Mouse (Mus musculus) embryonic facial prominence, embryonic 15.5 days (tissue): ENCODE measurements at regions not wholly inside any gene's neighbourhood (a gene's known extent, or its start where the extent isn't known, plus 50 kb on each side); places are given as distances from the start of the nearest gene placed in this dataset.
A peak's percentile ranks its signal among the peaks of the same experiment; 100 is the strongest.

Experiments used
- ATAC-seq: fragments of 200-750 bp; cut with Nextera tagmentation; 2 replicates; pipeline ENCODE4 v1.8.0; 2017; ENCODE audit warnings: low read depth, moderate TSS enrichment; ENCODE audit not compliant: insufficient number of reproducible peaks, low FRiP score, low TSS enrichment
- H3K27ac ChIP-seq: fragments of 300-500 bp; sonication (generic); replicated peaks from 2 replicates; pipeline ENCODE4 v1.5.1; 2015; ENCODE audit warnings: mild to moderate bottlenecking, inconsistent platforms
- H3K27me3 ChIP-seq: fragments of 300-500 bp; sonication (generic); 2 replicates; pipeline ENCODE4 v1.6.1; 2015; ENCODE audit warnings: inconsistent platforms
- H3K36me3 ChIP-seq: fragments of 300-500 bp; sonication (generic); 2 replicates; pipeline ENCODE4 v1.6.1; 2015; ENCODE audit warnings: mild to moderate bottlenecking, inconsistent platforms
- H3K4me1 ChIP-seq: fragments of 300-500 bp; sonication (generic); 2 replicates; pipeline ENCODE4 v1.6.1; 2015; ENCODE audit warnings: inconsistent platforms
- H3K4me2 ChIP-seq: fragments of 300-500 bp; sonication (generic); replicated peaks from 2 replicates; pipeline ENCODE4 v1.6.1; 2015; ENCODE audit warnings: mild to moderate bottlenecking, inconsistent platforms
- H3K4me3 ChIP-seq: fragments of 300-500 bp; sonication (generic); replicated peaks from 2 replicates; pipeline ENCODE4 v1.5.1; 2015; ENCODE audit warnings: mild to moderate bottlenecking, inconsistent platforms
- H3K9ac ChIP-seq: fragments of 300-500 bp; sonication (generic); 2 replicates; pipeline ENCODE4 v1.6.1; 2015; ENCODE audit warnings: inconsistent platforms
- H3K9me3 ChIP-seq: fragments of 300-500 bp; sonication (generic); replicated peaks from 2 replicates; pipeline ENCODE4 v1.6.1; 2016; ENCODE audit warnings: inconsistent platforms
- WGBS: fragments of 180-500 bp; shearing (Covaris S2); methylation state at CpG from one replicate; pipeline ENCODE4 v1.1.7; 2015; 5-methylcytosine and 5-hydroxymethylcytosine counted together

DNA sequence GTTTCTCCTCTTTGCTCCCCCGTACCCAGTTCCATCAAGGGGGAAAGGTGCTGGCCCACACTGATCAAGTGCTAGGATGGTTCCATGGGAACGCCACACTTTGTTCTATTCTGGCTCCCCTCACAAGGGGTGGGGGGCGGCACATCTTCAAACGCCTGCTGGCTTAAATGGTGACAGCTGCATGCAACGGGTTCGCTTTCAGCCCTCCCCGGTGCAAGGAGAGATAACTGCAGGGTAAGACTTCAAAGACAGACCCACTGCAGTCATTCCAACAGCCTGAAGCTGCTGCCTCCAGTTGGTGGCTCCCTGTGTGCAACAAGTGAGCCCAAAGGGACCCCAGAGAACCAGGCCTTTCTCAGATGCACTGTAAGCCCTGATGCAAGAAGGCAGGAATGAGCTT lies 173.9 kb upstream of the Lef1 start:
- Histone ChIP-seq H3K36me3 (no peaks in the 10 kb centered on the region), H3K9me3 (no peaks in the 10 kb centered on the region), H3K27me3 (no peaks in the 10 kb centered on the region), H3K4me3 (no peak overlapping the region), H3K4me1 (peaks cover 25% of the 10 kb centered on the region), H3K9ac (no peak overlapping the region), H3K27ac (peak overlapping the region; percentile 65), H3K4me2 (no peak overlapping the region)
- ATAC-seq: 0 out of 2 replicates have a peak, but pooled peaks have one; percentile 29
- WGBS: 29% methylated on average over 7 of the region's 7 CpGs

DNA sequence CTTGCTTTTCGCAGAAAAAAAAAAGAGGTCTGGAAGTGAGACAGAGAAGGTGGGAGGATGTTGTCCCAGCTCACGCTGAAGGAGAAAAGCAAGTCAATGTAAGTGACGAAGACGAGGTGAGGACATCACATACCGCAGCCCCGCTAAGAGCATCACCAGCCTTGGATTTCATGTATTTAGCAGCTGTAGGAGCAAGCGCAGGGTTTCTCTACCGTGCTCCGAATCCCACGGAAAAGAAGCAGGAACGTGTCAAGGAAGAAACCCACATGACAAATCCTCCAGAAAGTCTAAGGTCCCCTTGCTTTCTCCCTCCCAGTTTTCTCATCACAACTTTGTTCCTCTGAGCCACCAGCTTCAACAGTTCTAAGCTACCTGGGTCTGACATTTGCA lies 174.3 kb upstream of the Lef1 start:
- Histone ChIP-seq H3K27ac (peak overlapping the region; percentile 65), H3K9me3 (no peaks in the 10 kb centered on the region), H3K4me1 (peaks cover 25% of the 10 kb centered on the region), H3K4me2 (no peak overlapping the region), H3K27me3 (no peaks in the 10 kb centered on the region), H3K4me3 (no peak overlapping the region), H3K36me3 (no peaks in the 10 kb centered on the region), H3K9ac (no peak overlapping the region)
- ATAC-seq: no peak
- whole genome bisulfite sequencing: 59% methylated on average over 11 of the region's 11 CpGs

DNA sequence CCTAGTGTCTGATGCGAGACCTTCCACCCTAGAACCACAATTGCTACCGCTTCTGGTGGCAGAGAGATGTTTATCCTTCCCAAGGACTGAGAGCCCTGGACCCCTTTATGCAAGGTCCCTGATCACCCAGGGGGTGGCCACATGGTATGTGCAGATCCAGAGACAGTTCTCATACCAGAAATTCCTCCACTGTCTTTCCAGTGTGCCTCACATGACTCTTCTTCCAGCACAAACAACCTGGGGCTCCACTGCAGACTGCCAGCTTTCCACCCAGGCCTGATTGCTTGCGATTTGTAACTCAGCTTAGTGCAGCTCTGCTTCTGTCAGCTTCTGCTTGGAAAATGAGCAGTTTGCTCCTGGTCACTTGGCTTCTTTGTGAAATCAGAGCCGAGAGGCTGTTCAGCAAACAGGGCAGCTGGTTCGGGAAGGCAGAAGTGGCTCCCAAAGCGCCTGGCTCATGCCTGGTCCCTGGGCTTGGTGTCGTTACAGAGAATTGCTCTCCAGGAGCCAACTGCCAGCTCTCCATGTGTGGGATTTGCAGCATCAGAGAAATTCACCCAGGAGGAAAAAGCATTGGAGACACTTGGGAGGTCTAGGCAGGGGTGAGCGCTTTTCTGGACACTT lies 174.9 kb upstream of the Lef1 start:
- WGBS: 38% methylated on average over 8 of the region's 8 CpGs
- Histone ChIP-seq H3K4me2 (no peak overlapping the region), H3K4me1 (peaks cover 25% of the 10 kb centered on the region), H3K27me3 (no peaks in the 10 kb centered on the region), H3K9me3 (no peaks in the 10 kb centered on the region), H3K36me3 (no peaks in the 10 kb centered on the region), H3K4me3 (no peak overlapping the region), H3K27ac (peak overlapping the region; percentile 65), H3K9ac (no peak overlapping the region)
- peak; percentile 9; the same call in 1 of the 2 replicates for ATAC-seq

DNA sequence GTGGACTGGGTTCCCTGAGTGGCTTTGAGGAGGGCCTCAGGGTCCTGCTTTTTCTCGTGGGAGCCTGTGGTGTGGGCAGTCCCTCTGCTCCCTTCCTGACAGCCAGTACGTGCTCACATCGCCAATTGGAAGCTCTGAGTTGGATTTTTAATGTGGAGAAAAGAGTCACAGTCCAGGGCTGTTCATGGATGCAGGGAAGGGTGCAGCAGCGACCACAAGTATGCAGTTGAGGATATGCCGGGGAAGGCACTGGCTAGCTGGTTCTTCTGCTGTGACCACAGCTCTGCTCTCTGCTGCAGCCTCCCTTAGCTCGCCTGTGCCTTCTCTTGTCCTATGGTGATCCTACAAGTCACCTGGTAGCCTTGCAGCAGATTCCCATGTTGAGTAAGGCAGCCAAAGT lies 177.5 kb upstream of the Lef1 start:
- Histone ChIP-seq H3K27ac (peak overlapping the region; percentile 39), H3K4me2 (no peak overlapping the region), H3K9me3 (no peaks in the 10 kb centered on the region), H3K9ac (no peak overlapping the region), H3K4me3 (no peak overlapping the region), H3K27me3 (no peaks in the 10 kb centered on the region), H3K4me1 (peaks cover 25% of the 10 kb centered on the region), H3K36me3 (no peaks in the 10 kb centered on the region)
- WGBS: 50% methylated on average over 6 of the region's 6 CpGs
- no peak for ATAC-seq

DNA sequence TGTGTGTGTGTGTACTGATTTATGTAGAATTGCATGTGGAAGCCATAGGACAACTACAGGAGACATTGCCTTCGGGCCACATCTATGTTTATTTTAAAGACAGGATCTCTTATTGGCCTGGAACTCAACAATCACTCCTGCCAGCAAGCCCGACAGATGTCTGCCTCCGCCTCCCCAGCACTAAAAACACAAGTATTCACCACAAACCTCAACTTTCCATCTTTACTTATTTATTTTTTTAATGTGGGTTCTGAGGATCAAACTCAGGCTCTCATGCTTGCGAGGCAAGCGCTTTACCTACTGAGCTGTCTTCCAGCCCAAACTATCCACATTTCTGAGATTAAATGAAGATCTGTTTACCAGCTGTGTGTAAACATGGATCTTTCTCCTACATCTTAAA lies 178.0 kb upstream of the Lef1 start:
- Histone ChIP-seq H3K36me3 (no peaks in the 10 kb centered on the region), H3K9me3 (no peaks in the 10 kb centered on the region), H3K27me3 (no peaks in the 10 kb centered on the region), H3K4me3 (no peak overlapping the region), H3K27ac (peak overlapping the region; percentile 39), H3K4me1 (peaks cover 25% of the 10 kb centered on the region), H3K4me2 (no peak overlapping the region), H3K9ac (no peak overlapping the region)
- WGBS: 55% methylated on average over 5 of the region's 5 CpGs
- ATAC-seq: no peak

DNA sequence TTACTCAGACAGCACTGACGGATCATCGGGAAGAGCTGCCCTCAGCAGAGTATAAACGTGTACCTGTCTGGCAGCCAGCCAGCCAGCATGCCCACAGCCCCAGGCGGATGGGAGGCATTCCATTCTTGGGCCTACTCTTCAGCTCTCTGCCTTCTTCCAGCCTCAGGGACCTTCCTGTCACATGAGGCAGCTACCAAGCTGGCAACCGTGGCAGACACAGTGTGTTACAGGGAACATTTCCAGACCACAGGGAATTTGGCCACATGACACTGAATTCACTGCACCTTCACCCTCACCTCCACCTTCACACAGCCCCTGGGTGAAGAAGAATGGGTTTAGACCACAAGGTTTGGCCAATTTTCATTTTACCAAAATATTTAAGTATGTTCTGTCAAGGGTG lies 185.3 kb upstream of the Lef1 start:
- Histone ChIP-seq H3K27me3 (no peaks in the 10 kb centered on the region), H3K9ac (no peak overlapping the region), H3K9me3 (no peaks in the 10 kb centered on the region), H3K27ac (no peak overlapping the region), H3K36me3 (no peaks in the 10 kb centered on the region), H3K4me3 (no peak overlapping the region), H3K4me2 (no peak overlapping the region), H3K4me1 (peaks cover 22% of the 10 kb centered on the region)
- 42% methylated on average over 5 of the region's 5 CpGs for WGBS
- ATAC-seq: no peak

DNA sequence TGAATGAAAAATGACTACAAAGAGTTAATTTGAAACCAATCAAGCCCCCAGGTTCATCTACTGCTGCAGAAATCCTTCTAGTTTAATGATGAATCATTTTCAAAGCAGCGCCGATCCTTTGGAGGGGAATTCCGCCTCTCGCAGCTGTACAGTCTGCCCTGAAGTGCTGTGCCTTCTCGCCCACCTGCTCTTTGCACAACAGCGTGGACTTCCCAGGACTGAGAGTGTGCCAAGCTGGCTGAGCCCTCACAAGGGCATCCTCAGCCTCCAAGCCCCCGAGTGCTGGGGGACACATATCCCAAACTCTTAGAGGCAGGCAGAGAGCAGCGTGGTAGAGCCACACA lies 186.7 kb upstream of the Lef1 start:
- Histone ChIP-seq H3K36me3 (no peaks in the 10 kb centered on the region), H3K9me3 (no peaks in the 10 kb centered on the region), H3K27me3 (no peaks in the 10 kb centered on the region), H3K4me1 (peaks cover 22% of the 10 kb centered on the region), H3K27ac (peak overlapping the region; percentile 53; the same call in 1 of the 2 replicates), H3K4me2 (peak overlapping the region; percentile 47), H3K9ac (peak overlapping the region; percentile 9; the same call in 1 of the 2 replicates), H3K4me3 (peak overlapping the region; percentile 20)
- no peak for ATAC-seq
- WGBS: 14% methylated on average over 8 of the region's 8 CpGs

DNA sequence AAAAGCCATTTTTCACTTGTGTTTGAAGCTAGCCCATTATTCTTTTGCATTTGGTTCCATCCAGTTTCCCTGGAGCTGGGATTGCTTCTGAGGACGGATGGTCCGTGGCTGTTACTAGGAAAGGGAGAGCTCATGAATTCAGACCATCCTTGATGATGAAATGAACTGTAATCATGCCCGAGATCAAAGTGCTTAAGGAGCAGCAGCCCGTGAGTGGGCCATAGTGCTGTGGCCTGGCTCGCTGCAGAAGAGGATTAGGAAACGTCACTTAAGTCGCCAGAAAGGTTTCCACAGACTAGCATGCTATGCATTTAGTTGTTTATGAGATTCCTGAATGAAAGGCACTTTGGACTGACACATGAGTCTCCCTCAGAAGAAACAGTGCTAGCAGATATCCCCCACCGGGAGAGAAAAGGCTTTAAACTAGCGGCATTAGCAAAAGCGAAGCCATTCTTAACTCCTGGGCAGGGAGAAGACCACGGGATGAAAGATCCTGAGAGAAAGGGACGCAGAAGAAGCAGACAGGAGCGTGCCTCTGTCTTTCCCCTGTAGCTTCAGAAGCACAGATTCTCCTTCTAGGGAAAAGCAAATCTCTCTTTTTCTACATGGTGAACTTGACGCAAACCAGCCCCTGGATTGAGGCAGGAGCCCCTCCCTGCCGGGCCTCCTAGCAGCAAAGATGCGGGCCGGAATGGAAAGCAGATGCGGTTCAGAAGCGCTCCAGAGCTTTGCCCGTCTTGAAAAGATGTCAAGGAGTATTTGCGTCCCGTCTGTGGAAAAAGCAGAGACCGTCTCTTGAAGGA lies 187.3 kb upstream of the Lef1 start:
- H3K9me3 ChIP-seq: no peaks in the 10 kb centered on the region
- H3K36me3 ChIP-seq: no peaks in the 10 kb centered on the region
- WGBS: 11% methylated on average over 23 of the region's 23 CpGs
- peak overlapping the region; percentile 20 for H3K4me3 ChIP-seq
- no peaks in the 10 kb centered on the region for H3K27me3 ChIP-seq
- peak overlapping the region; percentile 9; the same call in 1 of the 2 replicates for H3K9ac ChIP-seq
- no peak for ATAC-seq
- H3K4me1 ChIP-seq: peaks cover 22% of the 10 kb centered on the region
- H3K27ac ChIP-seq: 0 out of 2 replicates have a peak overlapping the region, but pooled peaks have one; percentile 34
- peak overlapping the region; percentile 47 for H3K4me2 ChIP-seq

DNA sequence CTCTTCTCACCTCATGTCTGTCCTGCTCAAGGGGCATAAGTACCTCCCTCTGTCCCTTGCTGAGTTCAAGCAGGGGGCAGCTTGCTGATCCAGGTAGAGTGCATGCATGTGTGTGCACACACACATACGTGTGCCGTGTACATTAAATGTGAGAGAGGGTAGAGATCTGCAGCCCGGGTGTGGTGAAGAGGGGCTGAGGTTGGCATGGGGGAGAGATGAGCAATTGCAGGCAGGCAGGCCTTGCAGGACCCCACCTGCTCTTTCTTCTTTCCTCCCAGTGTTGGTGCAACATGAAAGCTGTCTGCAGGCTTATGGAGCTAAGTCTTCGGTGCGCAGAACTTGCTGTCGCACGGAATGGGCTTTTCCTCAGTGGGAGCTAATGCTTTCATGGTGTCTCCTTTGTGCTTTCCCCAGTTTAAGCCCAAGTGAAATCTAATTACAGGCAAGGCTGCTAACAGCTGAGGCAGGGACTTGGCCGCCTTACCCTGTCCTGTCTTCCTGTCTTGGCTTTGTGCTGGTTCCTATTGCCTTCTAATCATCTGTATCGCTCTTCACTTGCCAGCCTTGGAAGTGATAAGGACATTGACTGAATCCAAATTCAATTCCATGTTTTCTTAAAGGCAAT lies 188.5 kb upstream of the Lef1 start:
- no peak overlapping the region for H3K27ac ChIP-seq
- H3K4me3 ChIP-seq: no peak overlapping the region
- WGBS: 70% methylated on average over 9 of the region's 9 CpGs
- no peaks in the 10 kb centered on the region for H3K9me3 ChIP-seq
- ATAC-seq: no peak
- H3K27me3 ChIP-seq: no peaks in the 10 kb centered on the region
- no peak overlapping the region for H3K9ac ChIP-seq
- peaks cover 22% of the 10 kb centered on the region for H3K4me1 ChIP-seq
- H3K36me3 ChIP-seq: no peaks in the 10 kb centered on the region
- no peak overlapping the region for H3K4me2 ChIP-seq

DNA sequence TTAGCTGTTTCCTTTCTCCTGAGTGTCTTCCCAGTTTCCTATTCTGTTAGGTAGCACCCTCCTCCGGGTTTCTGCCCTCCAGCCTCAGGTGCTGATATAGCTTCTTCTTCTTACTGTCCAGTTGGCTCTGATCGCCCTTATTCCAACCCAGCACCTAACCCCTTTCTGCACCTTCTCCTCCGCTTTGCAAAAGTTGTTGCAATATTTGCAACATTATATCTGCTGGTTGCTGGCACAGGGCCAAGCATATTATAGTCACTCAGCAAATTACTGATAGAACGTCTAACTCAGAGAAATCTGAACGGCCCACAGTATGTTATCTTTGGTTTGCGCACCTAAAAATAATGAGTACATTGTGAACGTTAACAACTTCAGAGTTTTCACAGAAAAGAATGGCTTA lies 183.6 kb upstream of the Rpl34 start:
- no peak for ATAC-seq
- H3K9me3 ChIP-seq: no peaks in the 10 kb centered on the region
- H3K27ac ChIP-seq: no peak overlapping the region
- no peaks in the 10 kb centered on the region for H3K4me1 ChIP-seq
- H3K4me2 ChIP-seq: no peak overlapping the region
- no peak overlapping the region for H3K4me3 ChIP-seq
- H3K9ac ChIP-seq: no peak overlapping the region
- 61% methylated on average over 7 of the region's 7 CpGs for WGBS
- no peaks in the 10 kb centered on the region for H3K27me3 ChIP-seq
- H3K36me3 ChIP-seq: no peaks in the 10 kb centered on the region

DNA sequence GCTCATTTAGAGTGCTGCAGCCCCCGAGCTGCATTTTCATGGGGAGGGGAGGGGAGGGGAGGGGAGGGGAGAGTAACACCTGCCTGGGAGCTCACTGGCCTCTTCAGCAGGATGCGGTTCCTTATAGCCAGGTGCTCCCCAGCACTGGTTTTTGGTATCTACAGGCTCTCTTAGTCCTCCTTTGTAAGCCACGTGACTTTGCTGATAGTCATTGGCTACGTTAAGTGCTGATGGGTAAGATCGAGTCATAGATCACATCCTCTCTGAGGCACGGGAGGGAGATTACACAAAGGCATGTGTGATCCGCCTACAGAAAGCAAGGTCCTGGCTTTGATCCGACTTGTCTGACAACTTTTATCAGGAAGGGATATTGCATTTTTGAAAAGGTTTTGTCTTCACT lies 174.9 kb upstream of the Rpl34 start:
- Histone ChIP-seq H3K9ac (no peak overlapping the region), H3K36me3 (no peaks in the 10 kb centered on the region), H3K9me3 (no peaks in the 10 kb centered on the region), H3K27ac (no peak overlapping the region), H3K27me3 (no peaks in the 10 kb centered on the region), H3K4me2 (no peak overlapping the region), H3K4me3 (no peak overlapping the region), H3K4me1 (peaks cover 19% of the 10 kb centered on the region)
- ATAC-seq: no peak
- WGBS: 41% methylated on average over 8 of the region's 8 CpGs
